Mouse (Mus musculus) lung, adult 18-20 months (tissue): ENCODE data around the gene Slc24a1.

Experiments used
- DNase-seq, 2 experiments: peaks; one replicate each; pipeline ENCODE4 v3.0.0; 2022; ENCODE audit warnings: mixed read lengths in 2 of 2

Slc24a1 gene

DNA sequence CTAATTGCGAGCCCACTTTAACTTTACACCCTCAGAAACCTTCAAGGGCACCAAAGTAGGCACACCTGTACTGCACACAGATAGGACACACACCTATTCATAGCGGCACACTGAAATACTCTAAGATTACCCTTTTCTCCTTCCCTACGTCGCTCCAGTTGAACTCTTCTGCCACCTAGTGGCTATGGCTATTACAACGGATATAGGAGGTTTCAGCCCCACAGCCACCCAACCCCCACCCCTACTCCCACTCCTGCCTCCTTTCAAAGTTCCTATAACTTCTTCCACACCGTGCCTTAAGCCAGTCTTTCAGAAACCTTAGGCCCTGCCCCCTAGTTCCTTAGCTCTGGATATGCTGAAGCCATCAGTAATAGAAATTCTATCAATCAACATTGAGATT lies 14.9 kb downstream of the Slc24a1 start:
- peak; percentile 41 to 70 for DNase-seq

DNA sequence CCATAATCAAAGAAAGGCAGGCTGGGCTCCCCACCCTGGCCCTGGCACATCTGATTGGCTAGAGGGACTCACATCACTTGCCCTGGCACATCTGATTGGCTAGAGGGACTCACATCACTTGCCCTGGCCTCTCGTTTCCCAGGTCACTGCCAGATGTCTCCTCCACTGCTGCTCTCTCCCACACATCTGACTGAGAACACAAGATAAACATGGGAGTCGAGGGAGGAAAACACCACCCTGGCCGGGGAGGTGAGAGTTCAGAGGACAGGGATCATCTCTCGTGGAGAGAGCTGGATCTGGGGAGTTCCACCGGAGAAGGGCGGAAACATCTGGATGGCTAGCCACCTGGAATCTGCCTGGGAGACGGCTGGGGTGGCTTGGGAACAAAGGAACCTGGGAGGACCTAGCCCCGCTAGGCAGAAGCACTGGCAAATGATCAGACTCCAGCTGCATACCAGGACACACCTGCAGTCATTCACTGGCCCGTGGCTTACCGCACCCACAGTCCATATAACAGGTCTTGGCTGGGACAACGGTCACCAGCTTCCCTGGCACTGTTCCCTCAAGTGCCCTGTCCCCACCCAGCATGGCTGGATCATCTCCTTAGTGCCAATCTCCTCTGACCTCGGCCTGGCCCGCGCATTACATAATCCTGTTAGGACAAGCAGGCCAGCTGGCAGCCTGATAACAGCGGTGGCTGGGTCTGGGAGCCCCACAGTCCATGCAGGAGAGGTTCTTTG lies 17.2 kb downstream of the Slc24a1 start:
- DNase-seq, result peak; percentile 60 to 65

DNA sequence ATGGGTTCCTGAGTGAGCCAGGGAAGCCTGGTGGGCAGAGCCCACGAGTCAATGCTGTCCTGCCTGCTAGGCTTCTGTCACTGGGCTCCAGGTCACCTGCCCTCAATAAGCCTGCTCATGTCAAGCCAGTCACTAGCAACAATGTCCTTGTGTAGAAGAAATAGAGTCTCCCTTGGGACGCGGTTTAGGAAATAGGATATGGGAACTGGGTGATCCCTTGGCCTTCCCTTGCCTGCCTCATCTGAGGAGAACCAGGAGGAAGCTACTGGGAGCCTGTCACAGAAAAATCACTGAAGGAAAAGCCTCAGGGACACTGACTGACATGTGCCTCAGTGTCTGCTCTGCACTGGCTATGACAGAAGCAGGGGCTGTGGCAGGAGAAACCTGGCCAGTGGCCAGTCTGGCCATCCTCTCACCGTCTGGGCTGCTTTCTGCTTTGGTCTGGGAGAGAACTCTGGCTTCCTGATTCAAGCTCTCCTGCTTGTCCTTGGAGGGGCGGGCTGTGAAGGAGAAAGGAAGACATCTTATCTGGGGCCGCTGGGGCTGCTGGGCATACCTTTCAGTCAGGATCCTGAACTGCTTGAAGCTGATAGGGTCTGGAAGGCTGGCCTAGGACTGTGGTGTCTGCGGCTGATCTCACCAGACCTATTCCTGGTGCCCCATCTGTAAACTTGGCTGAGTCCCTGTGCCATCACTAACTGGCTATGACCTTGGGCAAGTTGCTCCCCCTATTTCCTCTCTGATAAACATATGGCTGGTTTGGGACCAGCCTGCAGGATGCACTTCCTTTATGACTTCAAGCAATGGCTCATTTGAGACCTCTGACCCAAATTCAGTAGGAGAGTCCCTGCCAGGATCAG lies 19.4 kb downstream of the Slc24a1 start:
- DNase-seq, result no peak

DNA sequence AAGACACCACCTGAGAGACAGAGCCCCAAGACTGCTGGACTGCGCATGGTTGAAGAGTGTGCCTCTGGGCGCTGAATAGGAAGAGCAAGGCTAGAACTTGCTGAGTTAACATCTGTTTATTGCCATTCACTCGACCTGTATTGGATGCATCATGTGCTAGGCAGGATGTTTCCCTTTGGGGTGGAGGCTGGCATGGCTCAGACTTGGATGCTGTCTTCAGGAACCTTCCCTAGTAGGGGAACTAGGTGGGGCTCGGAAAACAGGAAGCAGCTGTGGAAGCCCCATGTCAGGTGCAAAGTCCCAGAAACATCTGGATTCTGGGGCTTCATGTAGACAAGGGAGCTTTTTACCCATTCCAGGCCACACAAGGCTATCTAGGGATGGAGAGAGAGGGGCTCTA lies 21.2 kb downstream of the Slc24a1 start:
- DNase-seq, result peak in 1 of 2 experiments; percentile 18

DNA sequence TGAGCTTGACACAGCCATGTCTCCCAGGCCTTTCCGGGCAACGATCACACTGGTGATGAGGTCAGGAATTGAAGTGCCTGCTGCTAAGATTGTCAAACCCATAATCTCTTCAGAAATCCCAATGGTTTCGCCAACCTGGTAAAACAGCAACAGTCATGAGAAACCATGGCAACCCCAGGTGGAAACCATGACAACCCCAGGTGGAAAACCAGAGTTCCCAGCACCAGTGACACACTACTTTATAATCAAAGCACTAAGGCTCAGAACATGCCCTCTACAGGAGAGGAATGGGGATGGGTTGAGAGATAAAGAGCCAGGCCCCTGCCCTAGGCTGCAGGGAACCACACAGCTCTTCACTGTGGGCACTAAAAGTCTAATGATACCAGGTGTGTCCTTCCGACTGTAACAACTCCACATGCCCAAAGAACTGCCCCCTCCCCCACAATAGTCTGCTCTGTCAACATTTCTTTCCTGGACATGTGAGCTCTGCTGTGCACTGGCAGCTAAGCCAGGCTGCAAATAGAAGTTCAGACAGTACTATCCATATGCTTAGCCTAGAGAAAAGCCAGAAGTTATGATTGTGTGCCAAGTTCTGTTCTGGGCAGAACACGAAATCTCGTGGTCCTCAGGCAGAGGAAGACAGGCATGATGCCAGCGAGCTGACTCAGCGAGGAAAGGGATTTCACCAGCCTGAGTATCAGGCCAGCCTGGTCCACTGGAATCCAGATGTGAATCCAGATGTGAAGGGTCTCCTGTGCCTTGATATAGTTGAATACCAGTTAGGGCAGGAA lies 25.0 kb downstream of the Slc24a1 start:
- DNase-seq, result peak; percentile 20 to 28

DNA sequence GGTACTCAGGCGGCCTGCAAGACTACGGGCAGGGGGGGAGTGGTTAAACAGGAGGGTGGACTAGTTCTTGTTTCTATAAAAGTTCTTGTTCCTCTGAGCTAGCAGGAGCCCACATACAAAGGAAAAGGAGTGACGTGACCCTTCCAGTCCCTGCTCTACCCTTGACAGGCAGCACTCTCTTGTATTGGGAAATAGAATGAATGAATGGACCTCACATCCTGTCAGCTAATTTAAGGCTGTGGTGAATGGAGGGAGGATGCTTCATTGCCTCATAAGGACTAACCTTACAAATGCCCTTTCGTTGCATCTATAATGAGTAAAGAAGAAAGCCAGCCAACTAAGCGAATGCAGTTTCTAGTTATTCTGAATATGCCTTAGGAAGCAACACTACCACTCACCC lies 25.6 kb downstream of the Slc24a1 start:
- no peak for DNase-seq

DNA sequence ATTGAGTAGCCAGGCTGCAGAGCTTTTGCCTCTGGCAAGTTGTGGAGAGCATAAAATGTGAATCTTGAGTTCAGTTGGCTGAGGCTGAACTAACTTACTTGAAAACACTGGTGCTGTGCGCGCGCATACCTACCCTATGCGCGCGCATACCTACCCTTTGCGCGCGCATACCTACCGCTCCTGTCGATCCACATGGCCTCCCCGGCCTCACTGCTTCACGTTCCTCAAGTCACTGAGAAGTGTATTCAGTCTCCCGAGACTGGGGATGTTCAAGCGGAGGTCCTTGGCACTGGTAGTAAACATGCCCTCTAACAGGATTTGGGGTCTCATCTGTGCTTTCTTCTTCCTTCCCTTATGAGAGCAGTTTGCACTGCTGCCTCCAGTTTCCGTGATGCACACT lies 32.8 kb downstream of the Slc24a1 start:
- no peak for DNase-seq

DNA sequence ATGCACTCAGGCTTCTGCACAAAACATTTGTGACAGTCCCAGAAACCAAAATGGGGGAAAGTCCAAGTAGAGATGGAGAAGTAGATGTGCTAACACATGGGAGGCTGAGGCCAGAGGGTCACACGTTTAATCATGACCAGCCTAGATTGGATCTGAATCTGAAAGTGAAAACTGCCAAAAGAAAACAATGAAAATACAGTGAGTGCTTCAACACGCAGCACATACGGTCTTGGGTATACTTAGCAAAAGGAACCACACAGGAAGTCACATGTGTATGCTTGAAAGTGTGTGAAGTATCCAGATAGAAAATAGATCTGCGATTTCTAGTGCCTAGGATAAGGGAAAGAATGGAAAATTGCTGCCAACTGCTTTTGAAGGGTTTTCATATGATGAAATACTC lies 36.8 kb downstream of the Slc24a1 start:
- DNase-seq, result no peak

DNA sequence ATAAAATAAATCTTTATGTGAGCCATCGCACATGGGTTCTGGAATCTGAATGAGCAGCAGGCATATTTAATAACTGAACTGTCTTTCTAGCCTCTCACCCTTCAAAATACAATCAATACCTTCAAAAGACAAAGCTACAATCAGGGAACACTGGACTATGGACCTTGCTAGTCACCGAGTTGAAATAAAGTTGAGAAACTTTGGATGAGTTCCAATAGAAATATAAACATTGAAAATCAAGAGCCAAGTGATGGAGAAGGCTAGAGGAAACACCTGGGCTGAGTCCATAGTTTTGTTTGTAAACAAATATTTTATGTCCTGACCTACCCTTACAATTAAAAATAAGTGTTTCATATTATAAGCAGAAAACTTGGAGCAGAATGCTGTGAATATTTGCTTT lies 37.4 kb downstream of the Slc24a1 start:
- DNase-seq, result no peak

DNA sequence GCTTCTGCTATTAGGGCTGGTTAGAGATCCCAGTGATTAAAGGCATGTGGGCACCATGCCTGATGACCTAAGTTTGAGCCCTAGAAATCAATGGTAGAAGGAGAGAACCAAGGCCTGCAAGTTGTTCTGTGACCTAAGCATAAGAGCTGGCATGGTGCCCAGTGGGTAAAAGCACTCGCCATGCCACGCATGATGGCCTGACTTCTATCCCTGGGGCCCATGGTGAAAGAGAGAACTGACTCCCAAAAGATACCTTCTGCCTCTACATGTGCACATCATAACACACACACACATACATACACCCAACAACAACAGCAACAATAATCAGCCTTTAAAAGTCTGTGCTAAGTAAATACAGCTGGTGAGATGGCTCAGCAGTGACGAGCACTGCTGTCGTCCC lies 38.0 kb downstream of the Slc24a1 start:
- no peak for DNase-seq

DNA sequence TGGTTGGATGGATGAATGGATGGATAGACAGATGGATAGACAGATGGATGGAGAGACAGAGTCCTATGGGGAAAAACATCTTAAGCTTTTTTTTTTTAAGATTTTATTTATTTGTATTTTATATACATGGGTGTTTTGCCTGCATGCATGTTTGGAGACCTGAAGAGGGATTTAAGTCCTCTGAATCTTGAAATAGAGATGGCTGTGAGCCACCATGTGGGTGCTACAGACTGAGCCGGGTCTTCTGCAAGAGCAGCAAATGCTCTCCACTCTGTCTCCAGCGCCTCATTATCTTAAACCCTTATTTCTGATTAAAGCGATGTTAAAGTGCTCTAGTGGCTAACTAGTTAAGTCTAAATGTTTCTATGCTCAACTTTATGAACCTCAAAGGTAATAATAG lies 44.0 kb downstream of the Slc24a1 start:
- no peak for DNase-seq

DNA sequence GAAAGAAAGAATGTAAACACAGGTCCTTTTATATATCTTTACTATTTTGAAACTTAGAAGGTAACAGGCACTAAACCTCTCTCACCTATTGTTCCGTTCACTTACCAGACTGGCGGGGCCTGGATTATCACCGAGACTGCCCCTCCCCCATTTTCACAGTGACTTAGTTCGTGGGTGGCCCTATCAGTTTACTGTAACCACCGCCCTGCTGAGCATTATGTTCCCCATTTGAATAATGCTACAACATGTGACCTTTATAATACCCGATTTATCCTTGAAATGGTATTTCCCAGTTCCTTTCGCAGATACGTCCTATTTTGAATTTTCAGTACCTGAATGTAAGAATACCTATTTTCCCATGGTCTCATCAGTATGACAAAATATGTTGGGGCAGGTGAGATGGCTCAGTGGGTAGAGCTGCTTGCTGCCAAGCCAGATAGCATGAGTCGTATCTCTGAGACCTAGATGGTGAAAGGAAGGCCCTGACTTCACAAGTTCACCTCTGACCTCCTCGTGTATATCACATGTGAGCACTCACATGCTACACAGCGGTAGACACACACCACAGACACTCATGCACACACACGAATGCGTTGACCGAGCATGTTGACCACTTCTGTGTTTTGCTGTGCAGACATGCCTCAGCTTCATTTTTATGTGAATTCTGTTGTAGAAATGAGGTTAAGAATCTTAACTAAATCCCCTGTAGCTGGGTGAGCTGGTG lies 46.3 kb downstream of the Slc24a1 start:
- no peak for DNase-seq

DNA sequence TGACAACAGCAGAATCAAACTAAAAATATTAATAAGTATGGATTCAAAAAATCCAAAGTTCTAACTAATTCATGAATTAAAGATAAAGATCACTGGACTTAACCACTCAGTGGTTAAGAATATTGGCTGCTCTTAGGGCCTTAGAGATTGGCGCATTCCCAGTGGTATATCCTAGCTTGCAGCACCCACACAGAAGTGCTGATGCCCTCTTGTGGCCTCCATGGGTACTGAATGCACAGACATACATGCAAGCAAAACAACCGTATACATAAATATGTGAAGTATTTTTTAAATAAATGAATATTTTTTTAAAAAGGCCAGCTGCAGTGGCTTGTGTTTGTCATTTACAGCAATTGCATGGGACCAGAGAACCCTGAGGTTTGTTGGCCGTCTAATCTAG lies 48.0 kb downstream of the Slc24a1 start:
- DNase-seq, result peak; percentile 68 to 71

DNA sequence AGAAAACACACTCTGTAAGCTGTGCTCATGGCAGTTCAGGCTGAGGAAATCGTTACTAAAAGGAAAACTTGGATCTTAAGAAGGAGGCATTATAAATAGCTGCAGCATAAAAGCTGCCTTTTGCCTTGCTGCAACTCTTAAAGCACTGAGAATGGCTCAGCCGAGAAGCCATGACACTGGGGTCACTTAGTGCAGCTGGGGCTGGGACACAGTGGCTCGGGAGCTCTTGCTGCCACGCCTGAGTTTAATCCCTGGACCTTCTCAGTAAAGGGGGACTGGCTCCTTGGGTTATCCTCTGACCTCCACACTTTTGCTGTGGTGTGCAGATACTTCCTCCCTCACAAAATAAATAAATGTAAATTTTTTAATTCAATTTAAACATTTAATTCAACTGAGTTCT lies 48.5 kb downstream of the Slc24a1 start:
- DNase-seq, result no peak

DNA sequence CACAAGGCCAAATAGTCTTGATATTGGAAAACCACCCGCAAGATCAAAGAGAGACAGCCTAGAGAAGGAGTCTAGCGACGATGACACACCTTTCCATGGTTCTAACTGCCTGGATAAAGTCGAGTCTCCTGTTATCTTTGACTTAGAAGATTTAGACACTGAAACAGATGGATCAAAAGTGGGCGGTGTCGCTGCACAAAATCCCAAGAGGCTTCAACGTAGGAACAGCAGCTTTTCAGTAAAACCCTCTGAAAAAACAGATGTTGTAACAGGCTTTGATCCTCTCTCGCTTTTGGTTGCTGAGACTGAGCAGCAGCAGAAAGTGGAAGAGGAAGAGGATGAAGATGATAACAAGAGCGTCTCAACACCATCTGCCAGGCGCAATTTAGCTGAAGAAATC lies 54.8 kb downstream of the Slc24a1 start:
- DNase-seq, result no peak

DNA sequence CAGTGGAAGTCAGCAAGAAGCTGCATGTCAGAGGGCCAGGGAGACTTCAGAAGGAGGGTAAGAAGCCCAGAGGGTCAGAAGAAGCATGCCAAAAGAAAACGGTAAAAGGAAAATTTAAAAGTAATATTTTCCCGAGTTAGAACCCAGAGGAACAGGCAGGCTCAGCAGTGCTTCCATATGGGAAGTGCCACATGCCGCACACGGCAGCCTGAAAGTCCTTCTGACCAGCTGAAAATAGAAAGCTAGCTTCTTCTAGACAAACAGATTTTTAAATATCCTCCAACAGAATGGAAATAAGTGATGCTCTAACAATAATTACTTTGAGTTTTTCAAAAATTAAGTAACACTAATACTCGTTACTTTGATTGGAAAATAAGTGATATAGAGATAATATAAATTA lies 65.4 kb downstream of the Slc24a1 start:
- DNase-seq, result no peak
